Mouse (Mus musculus) MEL (cell line): Measurements from ENCODE around the gene Trpm8. TPM values are rescaled to one million over a fixed set of nuclear protein-coding genes. Genes with fewer than 3 reads are reported as not detected.

Experiments used
- DNase-seq: peaks from one replicate; pipeline ENCODE4 v3.0.0; 2011; ENCODE audit warnings: low read depth, low spot score
- H3K27ac ChIP-seq: 2 replicates; pipeline ENCODE4 v1.5.1; 2012; ENCODE audit warnings: low read depth, mild to moderate bottlenecking, control low read depth, low read length, moderate library complexity; ENCODE audit not compliant: control insufficient read depth
- H3K27me3 ChIP-seq, 2 experiments: fragments of 150-350 bp in 1 of 2; sonication (generic) in 1 of 2; 2 replicates each; pipeline ENCODE4 v1.6.1; 2012; ENCODE audit warnings: low read length in 2 of 2, mild to moderate bottlenecking in 2 of 2, improper control_type of control experiment in 1 of 2, moderate library complexity in 1 of 2; ENCODE audit not compliant: insufficient read depth in 2 of 2, control insufficient read depth in 1 of 2
- H3K36me3 ChIP-seq, 2 experiments: 2 replicates each; pipeline ENCODE4 v1.6.1; 2012 to 2014; ENCODE audit warnings: low read length in 2 of 2, improper control_type of control experiment in 1 of 2, inconsistent platforms in 1 of 2, mild to moderate bottlenecking in 1 of 2; ENCODE audit not compliant: insufficient read depth in 2 of 2, control insufficient read depth in 1 of 2
- H3K4me1 ChIP-seq, 2 experiments: fragments of 150-350 bp in 1 of 2; sonication (generic) in 1 of 2; 2 replicates each; pipeline ENCODE4 v1.6.1; 2012; ENCODE audit warnings: low read length in 2 of 2, improper control_type of control experiment in 1 of 2, mild to moderate bottlenecking in 1 of 2; ENCODE audit not compliant: insufficient read depth in 2 of 2, control insufficient read depth in 1 of 2
- H3K4me3 ChIP-seq, 2 experiments: fragments of 150-350 bp in 1 of 2; sonication (generic) in 1 of 2; 2 replicates each; pipeline ENCODE4 v1.5.1; 2012; ENCODE audit warnings: low read depth in 2 of 2, low read length in 2 of 2, mild to moderate bottlenecking in 2 of 2, moderate library complexity in 2 of 2, control low read depth in 1 of 2, improper control_type of control experiment in 1 of 2; ENCODE audit not compliant: control insufficient read depth in 1 of 2, insufficient read depth in 1 of 2
- H3K79me2 ChIP-seq: 2 replicates; pipeline ENCODE4 v1.6.1; 2012; ENCODE audit warnings: mild to moderate bottlenecking, low read length, moderate library complexity; ENCODE audit not compliant: control insufficient read depth, poor library complexity, insufficient read depth
- H3K9ac ChIP-seq: 2 replicates; pipeline ENCODE4 v1.6.1; 2012; ENCODE audit warnings: low read depth, mild to moderate bottlenecking, control low read depth, low read length, moderate library complexity; ENCODE audit not compliant: control insufficient read depth, poor library complexity, severe bottlenecking
- H3K9me3 ChIP-seq: fragments of 150-350 bp; sonication (generic); replicated peaks from 2 replicates; pipeline ENCODE4 v1.6.1; 2012; ENCODE audit warnings: mild to moderate bottlenecking, low read length, improper control_type of control experiment, moderate library complexity; ENCODE audit not compliant: insufficient read depth
- CTCF ChIP-seq, 3 experiments: IDR thresholded peaks in 2 of 3; conservative IDR thresholded peaks in 1 of 3; 2 replicates each; pipeline ENCODE4 v1.5.1; 2011 to 2012; ENCODE audit warnings: low read length in 3 of 3, low read depth in 2 of 3, mild to moderate bottlenecking in 2 of 3, improper control_type of control experiment in 1 of 3, inconsistent platforms in 1 of 3, mixed read lengths in 1 of 3, moderate library complexity in 1 of 3; ENCODE audit not compliant: control insufficient read depth in 1 of 3, insufficient read depth in 1 of 3, poor library complexity in 1 of 3, severe bottlenecking in 1 of 3
- ELF1 ChIP-seq: IDR thresholded peaks from 2 replicates; pipeline ENCODE4 v1.6.1; 2014; ENCODE audit warnings: low read depth, mild to moderate bottlenecking, inconsistent platforms, low read length, improper control_type of control experiment, moderate library complexity
- EP300 ChIP-seq, 2 experiments: IDR thresholded peaks; 2 replicates each; pipeline ENCODE4 v1.6.1; 2011; ENCODE audit warnings: improper control_type of control experiment in 2 of 2, low read length in 2 of 2, low read depth in 1 of 2, mild to moderate bottlenecking in 1 of 2
- GATA1 ChIP-seq: IDR thresholded peaks from 2 replicates; pipeline ENCODE4 v1.6.1; 2011; ENCODE audit warnings: low read depth, low read length, improper control_type of control experiment
- HCFC1 ChIP-seq: IDR thresholded peaks from 2 replicates; pipeline ENCODE4 v1.6.1; 2012; ENCODE audit warnings: low read depth, mild to moderate bottlenecking, inconsistent platforms, low read length, improper control_type of control experiment, moderate library complexity
- MAX ChIP-seq: IDR thresholded peaks from 2 replicates; pipeline ENCODE4 v1.6.1; 2011; ENCODE audit warnings: low read length, improper control_type of control experiment
- MAZ ChIP-seq: IDR thresholded peaks from 2 replicates; pipeline ENCODE4 v1.6.1; 2012; ENCODE audit warnings: low read depth, mild to moderate bottlenecking, inconsistent platforms, low read length, improper control_type of control experiment
- MYB ChIP-seq: IDR thresholded peaks from 2 replicates; pipeline ENCODE4 v1.6.1; 2011; ENCODE audit warnings: mild to moderate bottlenecking, low read depth, low read length, improper control_type of control experiment
- NELFE ChIP-seq: IDR thresholded peaks from 2 replicates; pipeline ENCODE4 v1.6.1; 2011; ENCODE audit warnings: low read depth, low read length, improper control_type of control experiment
- POLR2A ChIP-seq, 2 experiments: IDR thresholded peaks; 2 replicates each; pipeline ENCODE4 v1.6.1; 2011 to 2012; ENCODE audit warnings: low read length in 2 of 2, mild to moderate bottlenecking in 2 of 2, control low read depth in 1 of 2, improper control_type of control experiment in 1 of 2, low read depth in 1 of 2, moderate library complexity in 1 of 2; ENCODE audit not compliant: control insufficient read depth in 1 of 2, insufficient read depth in 1 of 2, poor library complexity in 1 of 2
- POLR2AphosphoS2 ChIP-seq: IDR thresholded peaks from 2 replicates; pipeline ENCODE4 v1.6.1; 2011; ENCODE audit warnings: low read length, improper control_type of control experiment
- RAD21 ChIP-seq: IDR thresholded peaks from 2 replicates; pipeline ENCODE4 v1.6.1; 2011; ENCODE audit warnings: mild to moderate bottlenecking, low read depth, low read length, improper control_type of control experiment
- SMC3 ChIP-seq: IDR thresholded peaks from 2 replicates; pipeline ENCODE4 v1.6.1; 2011; ENCODE audit warnings: low read depth, low read length, improper control_type of control experiment
- TBP ChIP-seq: IDR thresholded peaks from 2 replicates; pipeline ENCODE4 v1.8.0; 2011; ENCODE audit warnings: low read depth, low read length, improper control_type of control experiment
- TCF12 ChIP-seq: IDR thresholded peaks from 2 replicates; pipeline ENCODE4 v1.6.1; 2014; ENCODE audit warnings: low read depth, mild to moderate bottlenecking, inconsistent platforms, low read length, improper control_type of control experiment, moderate library complexity
- UBTF ChIP-seq: IDR thresholded peaks from 2 replicates; pipeline ENCODE4 v1.6.1; 2012; ENCODE audit warnings: low read depth, mild to moderate bottlenecking, inconsistent platforms, low read length, improper control_type of control experiment, moderate library complexity, borderline replicate concordance; ENCODE audit not compliant: insufficient read depth
- ZC3H11A ChIP-seq: IDR thresholded peaks from 2 replicates; pipeline ENCODE4 v1.6.1; 2012; ENCODE audit warnings: low read depth, mild to moderate bottlenecking, inconsistent platforms, low read length, improper control_type of control experiment
- ZKSCAN1 ChIP-seq: IDR thresholded peaks from 2 replicates; pipeline ENCODE4 v1.6.1; 2012; ENCODE audit warnings: low read depth, mild to moderate bottlenecking, inconsistent platforms, low read length, improper control_type of control experiment, moderate library complexity
- polyA plus RNA-seq, 2 experiments: library from polyadenylated mRNA; stranded (reverse) in 1 of 2; unstranded in 1 of 2; fragments of >175 nt in 1 of 2; fragments of >200 nt in 1 of 2; gene quantifications; 2 replicates each; pipeline versions ENCODE4 v1.2.1 to v1.2.4; 2012; ENCODE audit warnings: low replicate concordance in 2 of 2, low read depth in 1 of 2; ENCODE audit not compliant: insufficient read length in 2 of 2, insufficient read depth in 1 of 2, missing spikeins in 1 of 2
- total RNA-seq: library from RNA; depleted of rRNA; stranded (reverse); fragments of 300-350 nt; gene quantifications from 2 replicates; pipeline ENCODE4 v1.2.3, GENCODE M21; 2012

Gene Trpm8
- total and polyA plus RNA-seq, 3 experiments, result not detected

GRCm38 (mm10) chr1:88424602-88425252 is 147.3 kb downstream of the Trpm8 start:
- Histone ChIP-seq H3K9me3 (no peaks in the 10 kb centered on the region), H3K36me3 (no peaks in the 10 kb centered on the region), H3K79me2 (no peaks in the 10 kb centered on the region), H3K9ac (no peak overlapping the region), H3K27ac (no peak overlapping the region), H3K4me3 (no peak overlapping the region), H3K27me3 (no peaks in the 10 kb centered on the region), H3K4me1 (no peaks in the 10 kb centered on the region)
- peak; percentile 55 for DNase-seq
- TF ChIP-seq ZKSCAN1 (no peak), RAD21 (peak; percentile 84), CTCF (IDR thresholded peaks at IDR 0.05 in 2 of 3, conservative IDR thresholded peaks at IDR 0.05 in 1 of 3; ENCODE audit: control insufficient read depth in 1 of 3, insufficient read depth in 1 of 3, low read depth in 2 of 3, low read length in 3 of 3, poor library complexity in 1 of 3, severe bottlenecking in 1 of 3) (peak; percentile 80 to 87 (median 84)), ZC3H11A (peak; percentile 57), SMC3 (peak; percentile 76)

GRCm38 (mm10) chr1:88427987-88428741 is 150.7 kb downstream of the Trpm8 start:
- Histone ChIP-seq H3K9ac (no peak overlapping the region), H3K27ac (no peak overlapping the region), H3K4me3 (no peak overlapping the region), H3K79me2 (no peaks in the 10 kb centered on the region), H3K27me3 (no peaks in the 10 kb centered on the region), H3K4me1 (no peaks in the 10 kb centered on the region), H3K9me3 (no peaks in the 10 kb centered on the region), H3K36me3 (no peaks in the 10 kb centered on the region)
- TF ChIP-seq GATA1, result no peak
- no peak for DNase-seq

DNA sequence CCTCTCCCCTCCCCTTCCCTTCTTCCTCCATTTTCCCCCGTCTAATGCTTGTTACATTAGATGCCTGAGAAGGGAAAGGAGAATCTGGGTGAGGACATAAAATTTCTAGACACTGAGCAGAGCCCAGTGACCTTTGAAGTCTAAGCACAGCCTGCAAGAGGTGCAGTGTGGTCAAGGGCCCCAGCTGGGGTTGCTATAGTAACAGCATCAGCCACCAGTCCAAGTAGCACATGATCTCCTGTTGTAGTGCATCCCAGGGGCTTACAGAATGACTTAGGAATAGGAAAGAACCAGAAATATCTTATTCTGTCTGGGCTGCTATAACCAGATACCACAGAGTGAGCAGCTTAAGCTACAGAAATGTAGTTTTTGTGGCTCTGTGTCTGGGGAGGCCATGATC is 152.0 kb downstream of the Trpm8 start:
- no peak overlapping the region for H3K27ac ChIP-seq
- no peaks in the 10 kb centered on the region for H3K36me3 ChIP-seq
- 0 out of 4 replicates have a peak, but pooled peaks cover 0 to 3% of the 10 kb centered on the region in 2 experiments for H3K4me1 ChIP-seq
- H3K9me3 ChIP-seq, result no peaks in the 10 kb centered on the region
- DNase-seq, result no peak
- no peak overlapping the region for H3K4me3 ChIP-seq
- H3K79me2 ChIP-seq, result no peaks in the 10 kb centered on the region
- H3K9ac ChIP-seq, result no peak overlapping the region
- TF ChIP-seq EP300 (IDR thresholded peaks at IDR 0.05; ENCODE audit: low read depth in 1 of 2, low read length in 2 of 2) (no peak), MAX (no peak), ELF1 (no peak), HCFC1 (no peak), TCF12 (no peak), NELFE (no peak), UBTF (no peak), RAD21 (no peak), SMC3 (no peak), TBP (no peak), POLR2A (IDR thresholded peaks at IDR 0.05; ENCODE audit: control insufficient read depth in 1 of 2, insufficient read depth in 1 of 2, low read depth in 1 of 2, low read length in 2 of 2, poor library complexity in 1 of 2) (no peak), MYB (no peak), POLR2AphosphoS2 (no peak), MAZ (no peak)
- H3K27me3 ChIP-seq, result no peaks in the 10 kb centered on the region
